Mouse (Mus musculus) limb, embryonic 15.5 days (tissue): ENCODE data around the gene Dusp19. TPM values are rescaled to one million over a fixed set of nuclear protein-coding genes. Genes with fewer than 3 reads are reported as not detected.
A peak's percentile ranks its signal among the peaks of the same experiment; 100 is the strongest.

Experiments
- ATAC-seq: fragments of 200-750 bp; cut with Nextera tagmentation; 2 replicates; pipeline ENCODE4 v1.8.0; 2017; ENCODE audit warnings: low read depth, moderate TSS enrichment; ENCODE audit not compliant: insufficient number of reproducible peaks, low FRiP score, low TSS enrichment
- H3K27ac ChIP-seq: fragments of 300-500 bp; sonication (generic); 2 replicates; pipeline ENCODE4 v1.5.1; 2015; ENCODE audit warnings: moderate library complexity, mild to moderate bottlenecking, inconsistent platforms
- H3K27me3 ChIP-seq: fragments of 300-500 bp; sonication (generic); 2 replicates; pipeline ENCODE4 v1.6.1; 2015; ENCODE audit warnings: inconsistent platforms
- H3K36me3 ChIP-seq: fragments of 300-500 bp; sonication (generic); 2 replicates; pipeline ENCODE4 v1.6.1; 2015; ENCODE audit warnings: inconsistent platforms
- H3K4me1 ChIP-seq: fragments of 300-500 bp; sonication (generic); 2 replicates; pipeline ENCODE4 v1.6.1; 2015; ENCODE audit warnings: inconsistent platforms
- H3K4me2 ChIP-seq: fragments of 300-500 bp; sonication (generic); 2 replicates; pipeline ENCODE4 v1.6.1; 2015; ENCODE audit warnings: mild to moderate bottlenecking, inconsistent platforms
- H3K4me3 ChIP-seq: fragments of 300-500 bp; sonication (generic); 2 replicates; pipeline ENCODE4 v1.5.1; 2015; ENCODE audit warnings: mild to moderate bottlenecking, inconsistent platforms
- H3K9ac ChIP-seq: fragments of 300-500 bp; sonication (generic); 2 replicates; pipeline ENCODE4 v1.6.1; 2015; ENCODE audit warnings: inconsistent platforms
- H3K9me3 ChIP-seq: fragments of 300-500 bp; sonication (generic); 2 replicates; pipeline ENCODE4 v1.6.1; 2016; ENCODE audit warnings: inconsistent platforms
- WGBS: fragments of 180-500 bp; shearing (Covaris S2); methylation state at CpG from one replicate; pipeline ENCODE4 v1.1.7; 2015; 5-methylcytosine and 5-hydroxymethylcytosine counted together
- polyA plus RNA-seq: library from polyadenylated mRNA; unstranded; fragments of >200 nt; fragmentation: Nextera tagmentation; extraction: Ambion mirVana; gene quantifications from 2 replicates; pipeline ENCODE4 v1.2.1, GENCODE M21; 2015

Dusp19 gene
- polyA plus RNA-seq, 1 experiment from 2014 or later, result 18.6 TPM

DNA sequence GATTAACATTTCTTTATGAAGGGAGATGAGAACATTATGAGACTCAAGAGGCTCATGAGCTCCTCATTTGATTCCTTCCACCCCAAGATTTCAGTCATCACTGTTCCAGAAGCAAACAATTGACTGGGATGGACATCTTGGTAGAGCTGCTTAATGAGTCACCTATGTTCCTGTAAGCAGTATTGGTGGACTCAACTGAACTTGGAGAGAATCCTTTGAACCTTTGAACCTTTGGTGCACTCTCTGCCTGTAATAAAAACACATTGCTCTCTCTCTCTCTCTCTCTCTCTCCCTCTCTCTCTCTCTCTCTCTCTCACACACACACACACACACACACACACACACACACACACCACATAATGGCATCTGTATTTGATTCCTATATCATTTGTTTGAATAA, 16.2 kb upstream of the Dusp19 start:
- no peaks in the 10 kb centered on the region for H3K9me3 ChIP-seq
- H3K36me3 ChIP-seq, result no peaks in the 10 kb centered on the region
- no peak overlapping the region for H3K4me2 ChIP-seq
- no peak overlapping the region for H3K9ac ChIP-seq
- no peak overlapping the region for H3K27ac ChIP-seq
- H3K4me1 ChIP-seq, result no peaks in the 10 kb centered on the region
- no peaks in the 10 kb centered on the region for H3K27me3 ChIP-seq
- H3K4me3 ChIP-seq, result no peak overlapping the region
- no peak for ATAC-seq

DNA sequence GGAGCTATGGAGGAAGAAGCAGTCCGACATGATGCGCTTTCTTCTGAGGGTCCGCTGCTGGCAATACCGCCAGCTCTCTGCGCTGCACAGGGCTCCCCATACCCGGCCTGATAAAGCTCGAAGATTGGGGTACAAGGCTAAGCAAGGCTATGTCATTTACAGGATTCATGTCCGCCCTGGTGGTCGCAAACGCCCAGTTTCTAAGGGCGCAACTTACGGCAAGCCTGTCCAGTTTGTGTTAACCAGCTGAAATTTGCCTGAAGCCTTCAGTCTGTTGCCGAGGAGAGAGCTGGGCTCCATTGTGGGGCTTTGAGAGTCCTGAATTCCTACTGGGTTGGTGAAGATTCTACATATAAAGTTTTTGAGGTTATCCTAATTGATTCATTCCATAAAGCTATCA, 14.1 kb upstream of the Dusp19 start:
- no peaks in the 10 kb centered on the region for H3K4me1 ChIP-seq
- WGBS, result 93% methylated on average over 13 of the region's 13 CpGs
- H3K4me3 ChIP-seq, result no peak overlapping the region
- H3K36me3 ChIP-seq, result no peaks in the 10 kb centered on the region
- ATAC-seq, result no peak
- H3K9me3 ChIP-seq, result no peaks in the 10 kb centered on the region
- H3K27ac ChIP-seq, result no peak overlapping the region
- H3K27me3 ChIP-seq, result no peaks in the 10 kb centered on the region
- H3K4me2 ChIP-seq, result no peak overlapping the region
- no peak overlapping the region for H3K9ac ChIP-seq

DNA sequence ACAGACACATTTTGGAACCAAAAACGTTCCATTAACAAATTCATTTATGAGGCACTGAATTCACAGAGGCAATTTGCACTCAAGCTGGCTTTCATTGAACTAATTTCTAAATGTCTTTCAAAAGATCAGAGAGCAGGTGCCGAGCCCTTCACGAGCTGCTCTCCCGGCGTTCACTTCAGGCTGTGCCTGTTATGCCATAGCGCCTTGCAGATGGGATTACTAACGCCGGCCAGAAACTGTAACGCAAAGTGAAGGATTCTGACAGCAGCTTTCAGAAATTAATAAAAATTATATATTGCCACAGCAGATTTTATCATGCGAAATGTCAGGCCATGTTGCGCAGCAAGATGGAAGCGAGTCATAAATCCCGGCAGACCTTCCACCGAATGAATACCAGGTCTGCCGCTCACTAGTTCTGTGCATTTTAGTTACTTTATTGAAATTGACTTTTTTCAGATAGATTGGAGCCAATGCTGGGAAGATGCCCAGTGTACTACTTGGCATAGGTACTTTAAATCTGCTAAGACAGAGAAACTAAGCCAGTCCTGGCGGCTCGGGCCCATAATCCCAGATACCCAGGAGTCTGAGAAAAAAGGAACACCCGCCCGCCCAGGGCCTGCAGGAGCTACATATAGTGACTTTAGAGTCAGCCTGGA, 12.9 kb upstream of the Dusp19 start:
- Histone ChIP-seq H3K4me2 (no peak overlapping the region), H3K27ac (no peak overlapping the region), H3K27me3 (no peaks in the 10 kb centered on the region), H3K9me3 (no peaks in the 10 kb centered on the region), H3K36me3 (no peaks in the 10 kb centered on the region), H3K4me1 (no peaks in the 10 kb centered on the region), H3K9ac (no peak overlapping the region), H3K4me3 (no peak overlapping the region)
- ATAC-seq, result no peak
- 59% methylated on average over 19 of the region's 19 CpGs for WGBS

DNA sequence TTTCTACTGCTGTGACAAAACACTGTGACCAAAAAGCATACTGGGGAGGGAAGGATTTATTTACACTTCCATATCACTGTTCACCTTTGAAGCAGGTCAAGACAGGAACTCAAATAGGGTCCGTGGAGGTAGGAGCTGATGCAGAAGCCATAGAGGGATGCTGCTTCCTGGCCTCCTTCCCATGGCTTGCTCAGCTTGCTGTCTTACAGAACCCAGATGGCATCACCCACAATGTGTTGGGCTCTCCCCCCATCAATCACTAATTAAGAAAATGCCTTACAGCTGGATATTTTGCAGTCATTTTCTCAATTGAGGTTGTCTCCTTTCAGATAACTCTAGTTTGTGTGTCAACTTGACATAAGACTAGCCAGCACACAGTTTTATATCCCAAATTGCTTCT, 4.6 kb upstream of the Dusp19 start:
- ATAC-seq, result no peak
- no peak overlapping the region for H3K27ac ChIP-seq
- H3K4me1 ChIP-seq, result no peaks in the 10 kb centered on the region
- no peaks in the 10 kb centered on the region for H3K9me3 ChIP-seq
- H3K27me3 ChIP-seq, result no peaks in the 10 kb centered on the region
- no peak overlapping the region for H3K4me3 ChIP-seq
- WGBS, result 61% methylated on average over 1 of the region's 1 CpGs
- no peak overlapping the region for H3K4me2 ChIP-seq
- H3K9ac ChIP-seq, result no peak overlapping the region
- no peaks in the 10 kb centered on the region for H3K36me3 ChIP-seq

DNA sequence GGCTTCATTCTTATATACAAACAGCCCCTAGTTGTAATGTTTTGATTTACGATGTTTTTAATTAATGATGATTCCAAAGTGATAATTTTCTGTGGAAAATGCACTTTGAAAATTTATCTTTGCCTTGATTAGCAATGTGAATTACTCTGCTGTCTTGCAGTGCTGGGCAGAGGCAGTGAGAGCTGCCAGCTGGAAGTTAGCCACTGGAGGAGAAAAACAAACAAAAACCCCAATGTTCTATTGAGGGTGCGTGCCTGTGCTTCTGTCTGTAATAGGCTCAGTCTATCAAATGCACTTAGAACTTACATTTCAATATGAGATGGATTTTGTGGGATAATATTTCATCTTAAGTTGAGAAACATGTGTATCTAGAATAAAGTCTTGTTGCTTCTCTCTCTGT, 4.0 kb upstream of the Dusp19 start:
- no peaks in the 10 kb centered on the region for H3K27me3 ChIP-seq
- H3K27ac ChIP-seq, result no peak overlapping the region
- H3K4me2 ChIP-seq, result no peak overlapping the region
- H3K4me3 ChIP-seq, result no peak overlapping the region
- ATAC-seq, result no peak
- 82% methylated on average over 2 of the region's 2 CpGs for WGBS
- peaks cover 1% of the 10 kb centered on the region; the same call in 1 of the 2 replicates for H3K4me1 ChIP-seq
- H3K36me3 ChIP-seq, result no peaks in the 10 kb centered on the region
- H3K9me3 ChIP-seq, result no peaks in the 10 kb centered on the region
- no peak overlapping the region for H3K9ac ChIP-seq

DNA sequence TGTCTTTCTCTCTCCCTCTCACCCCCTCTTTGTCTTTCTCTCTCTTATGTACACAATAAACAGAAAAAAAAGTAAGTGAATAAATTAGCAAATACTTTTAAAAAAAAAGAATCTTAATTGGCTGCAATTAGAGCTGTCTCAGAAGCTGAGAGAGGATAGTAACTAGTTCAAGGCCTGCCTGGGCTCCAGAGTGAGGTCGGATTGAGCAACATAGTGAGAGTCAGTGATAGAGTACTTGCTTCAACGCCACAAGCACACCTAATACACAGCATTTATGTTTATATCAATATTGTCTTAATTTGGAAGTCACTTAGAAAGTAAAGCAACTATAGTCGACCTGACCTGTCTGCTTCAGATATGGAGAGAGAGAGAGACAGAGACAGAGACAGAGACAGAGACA, 2.1 kb downstream of the Dusp19 start:
- Histone ChIP-seq H3K27me3 (no peaks in the 10 kb centered on the region), H3K9ac (no peak overlapping the region), H3K27ac (no peak overlapping the region), H3K4me3 (no peak overlapping the region), H3K4me2 (no peak overlapping the region), H3K9me3 (no peaks in the 10 kb centered on the region), H3K4me1 (peaks cover 4% of the 10 kb centered on the region; the same call in 1 of the 2 replicates), H3K36me3 (peaks cover 9% of the 10 kb centered on the region; the same call in 1 of the 2 replicates)
- no peak for ATAC-seq
- WGBS, result 88% methylated on average over 3 of the region's 3 CpGs

DNA sequence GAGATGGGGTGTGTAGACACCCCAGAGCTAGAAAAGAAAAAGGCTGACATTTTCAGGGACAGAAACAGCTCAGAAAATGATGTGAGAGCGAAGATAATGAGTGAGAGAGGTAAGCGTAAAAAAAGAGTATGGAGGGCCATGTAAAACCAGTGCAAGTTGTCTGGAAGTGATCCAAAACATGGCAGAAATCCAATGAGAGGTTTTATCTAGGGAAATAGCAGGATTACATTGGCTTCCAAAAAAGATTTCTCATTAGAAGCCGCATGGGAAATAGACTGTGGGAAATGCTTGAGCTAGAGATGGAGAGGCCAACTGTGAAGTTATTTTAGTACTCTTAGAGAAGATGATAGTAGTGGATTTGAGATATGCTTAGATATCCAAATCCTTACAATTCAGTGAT, 5.1 kb downstream of the Dusp19 start:
- peaks cover 28% of the 10 kb centered on the region for H3K36me3 ChIP-seq
- 84% methylated on average over 3 of the region's 3 CpGs for WGBS
- H3K9ac ChIP-seq, result no peak overlapping the region
- no peaks in the 10 kb centered on the region for H3K27me3 ChIP-seq
- peaks cover 4% of the 10 kb centered on the region; the same call in 1 of the 2 replicates for H3K4me1 ChIP-seq
- H3K4me2 ChIP-seq, result no peak overlapping the region
- no peak overlapping the region for H3K27ac ChIP-seq
- no peak overlapping the region for H3K4me3 ChIP-seq
- H3K9me3 ChIP-seq, result no peaks in the 10 kb centered on the region
- no peak for ATAC-seq

DNA sequence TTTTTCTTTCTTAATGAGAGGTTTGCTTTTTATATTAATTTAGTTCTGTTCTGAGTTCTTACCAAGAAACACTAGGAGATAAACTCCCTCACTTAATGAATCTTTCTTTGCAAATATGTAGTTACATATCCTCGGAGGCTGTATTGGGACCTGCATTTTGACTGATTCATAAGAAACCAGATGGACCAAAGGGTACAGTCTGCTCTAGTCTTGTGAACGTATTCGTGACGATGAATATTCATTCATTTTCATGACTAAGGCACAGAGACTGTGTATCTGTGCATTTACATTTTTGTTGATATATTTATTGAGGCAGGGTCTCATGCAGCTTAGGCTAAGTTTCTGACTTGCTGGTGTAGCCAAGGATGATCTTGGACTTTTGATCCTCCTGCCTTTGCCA, 7.7 kb downstream of the Dusp19 start:
- Histone ChIP-seq H3K4me2 (no peak overlapping the region), H3K4me1 (no peaks in the 10 kb centered on the region), H3K9ac (no peak overlapping the region), H3K4me3 (no peak overlapping the region), H3K27me3 (no peaks in the 10 kb centered on the region), H3K27ac (no peak overlapping the region), H3K36me3 (peaks cover 29% of the 10 kb centered on the region), H3K9me3 (no peaks in the 10 kb centered on the region)
- no peak for ATAC-seq
- 92% methylated on average over 4 of the region's 4 CpGs for WGBS

DNA sequence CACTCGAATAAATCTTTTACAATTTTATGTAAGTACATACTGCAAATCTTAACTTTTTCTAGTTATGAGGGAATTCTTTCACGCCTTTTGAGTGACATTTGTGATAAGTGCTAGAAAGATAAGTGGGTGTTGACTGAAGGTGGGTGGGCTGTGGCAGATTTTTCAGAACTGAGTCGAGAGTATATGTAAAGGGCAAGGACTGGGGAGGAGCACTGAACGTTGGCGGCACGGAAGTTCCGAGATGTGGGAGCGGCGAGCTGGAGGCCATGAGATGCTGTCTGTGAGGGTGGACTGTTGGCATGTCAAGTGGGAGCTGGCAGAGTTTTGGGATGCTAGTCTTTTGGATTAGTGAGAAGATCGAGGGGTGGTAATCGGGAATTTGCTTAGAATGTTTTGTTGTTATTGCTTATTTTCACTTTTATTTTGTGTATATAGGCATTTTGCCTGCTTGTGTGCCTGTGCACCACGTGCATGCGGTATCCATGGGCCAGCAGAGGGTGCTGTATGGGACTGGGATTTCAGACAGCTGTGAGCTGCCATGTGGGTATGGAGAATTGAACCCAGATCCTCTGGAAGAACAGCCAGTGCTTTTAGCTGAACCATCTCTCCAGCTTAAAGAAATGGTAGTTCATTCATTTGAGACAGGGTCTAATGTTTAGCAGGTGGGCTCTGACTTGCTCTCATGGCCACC, 15.6 kb downstream of the Dusp19 start:
- whole genome bisulfite sequencing, result 90% methylated on average over 13 of the region's 13 CpGs
- no peaks in the 10 kb centered on the region for H3K27me3 ChIP-seq
- no peaks in the 10 kb centered on the region for H3K36me3 ChIP-seq
- no peaks in the 10 kb centered on the region for H3K9me3 ChIP-seq
- no peak overlapping the region for H3K4me2 ChIP-seq
- no peak overlapping the region for H3K4me3 ChIP-seq
- no peaks in the 10 kb centered on the region for H3K4me1 ChIP-seq
- no peak overlapping the region for H3K9ac ChIP-seq
- H3K27ac ChIP-seq, result no peak overlapping the region
- ATAC-seq, result no peak

DNA sequence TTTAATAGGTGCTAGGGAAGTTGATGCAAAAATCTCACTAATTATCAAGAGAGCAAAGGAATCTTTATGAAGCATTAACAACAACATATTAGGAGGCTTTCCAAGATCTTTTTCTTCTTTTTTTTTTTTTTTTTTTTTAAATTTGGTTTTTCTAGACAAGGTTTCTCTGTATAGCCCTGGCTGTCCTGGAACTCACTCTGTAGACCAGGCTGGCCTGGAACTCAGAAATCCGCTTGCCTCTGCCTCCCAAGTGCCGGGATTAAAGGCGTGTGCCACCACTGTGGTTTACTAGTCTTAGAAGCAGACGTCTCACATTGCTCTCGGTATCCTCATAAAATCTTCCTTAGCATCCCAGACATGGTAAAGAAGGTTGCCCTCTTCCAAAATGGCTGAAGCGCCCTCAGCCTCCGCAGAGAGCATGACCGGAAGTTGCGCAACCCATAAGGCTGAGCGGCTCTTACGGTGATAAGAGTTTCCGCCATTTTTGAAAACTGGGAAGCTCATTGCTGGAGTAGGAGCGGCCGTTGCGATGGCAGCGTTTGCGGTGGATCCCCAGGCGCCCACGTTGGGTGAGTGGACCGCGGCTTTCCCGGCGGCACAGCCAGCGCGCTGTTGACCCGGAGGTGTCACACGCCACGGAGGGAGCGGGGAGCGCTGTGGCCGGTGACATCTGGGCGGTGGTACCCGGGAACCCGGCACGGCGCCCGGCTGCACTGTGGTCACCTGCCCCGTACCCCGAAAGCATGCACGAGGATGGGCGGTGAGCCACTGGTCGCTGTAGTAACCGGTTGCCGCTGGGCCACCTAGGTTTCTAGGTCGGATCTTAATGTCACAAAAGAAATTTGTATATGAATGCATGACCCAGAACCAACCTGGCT, 21.8 kb downstream of the Dusp19 start:
- peak; percentile 91 for ATAC-seq
- Histone ChIP-seq H3K4me1 (peaks cover 7% of the 10 kb centered on the region; the same call in 1 of the 2 replicates), H3K27me3 (no peaks in the 10 kb centered on the region), H3K9ac (peak overlapping the region; percentile 57), H3K4me3 (peak overlapping the region; percentile 89), H3K4me2 (peak overlapping the region; percentile 54), H3K27ac (peak overlapping the region; percentile 81), H3K9me3 (no peaks in the 10 kb centered on the region), H3K36me3 (peaks cover 9% of the 10 kb centered on the region)
- WGBS, result under 1% methylated on average over 45 of the region's 45 CpGs

DNA sequence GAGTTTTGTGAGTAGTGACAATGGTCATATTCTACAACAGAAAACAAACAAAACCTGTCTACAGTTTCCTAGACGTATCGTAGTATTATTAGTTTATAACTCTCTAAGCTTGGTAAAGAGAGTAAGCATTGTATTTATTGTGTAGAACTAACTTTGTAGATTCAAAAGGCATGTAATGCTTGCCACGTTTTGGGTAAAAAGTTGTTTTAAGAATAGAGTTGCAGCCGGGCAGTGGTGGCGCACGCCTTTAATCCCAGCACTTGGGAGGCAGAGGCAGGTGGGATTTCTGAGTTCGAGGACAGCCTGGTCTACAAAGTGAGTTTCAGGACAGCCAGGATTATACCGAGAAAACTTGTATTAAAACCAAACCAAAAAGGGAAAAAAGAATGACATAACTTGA, 22.6 kb downstream of the Dusp19 start:
- peaks cover 17% of the 10 kb centered on the region for H3K36me3 ChIP-seq
- H3K4me3 ChIP-seq, result peak overlapping the region; percentile 89
- 13% methylated on average over 8 of the region's 8 CpGs for WGBS
- peaks cover 7% of the 10 kb centered on the region; the same call in 1 of the 2 replicates for H3K4me1 ChIP-seq
- peak overlapping the region; percentile 54 for H3K4me2 ChIP-seq
- no peaks in the 10 kb centered on the region for H3K27me3 ChIP-seq
- no peak overlapping the region for H3K9ac ChIP-seq
- no peak for ATAC-seq
- H3K9me3 ChIP-seq, result no peaks in the 10 kb centered on the region
- no peak overlapping the region for H3K27ac ChIP-seq

DNA sequence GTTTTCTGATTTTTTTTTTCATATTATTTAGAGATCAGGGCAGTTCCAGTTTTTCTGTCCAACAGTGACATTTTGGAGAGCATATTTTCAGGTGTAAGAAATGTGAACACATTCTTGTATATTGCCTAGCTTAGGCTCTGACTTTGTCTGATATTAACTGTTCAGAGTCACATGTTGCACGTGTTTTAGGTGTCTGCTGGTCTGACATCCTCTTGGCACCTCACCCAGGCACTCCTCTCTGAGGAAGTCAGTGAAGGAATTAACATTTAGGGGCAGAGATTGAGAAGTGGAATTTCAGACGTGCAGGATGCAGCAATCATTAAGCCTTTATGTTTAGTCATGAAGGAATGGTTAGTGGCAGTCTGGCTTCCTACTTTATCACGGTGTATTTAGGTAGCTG, 23.0 kb downstream of the Dusp19 start:
- H3K9me3 ChIP-seq, result no peaks in the 10 kb centered on the region
- H3K27me3 ChIP-seq, result no peaks in the 10 kb centered on the region
- no peak overlapping the region for H3K9ac ChIP-seq
- H3K4me2 ChIP-seq, result no peak overlapping the region; the same call in 1 of the 2 replicates
- 45% methylated on average over 3 of the region's 3 CpGs for WGBS
- no peak overlapping the region for H3K4me3 ChIP-seq
- peaks cover 7% of the 10 kb centered on the region; the same call in 1 of the 2 replicates for H3K4me1 ChIP-seq
- no peak for ATAC-seq
- H3K27ac ChIP-seq, result no peak overlapping the region
- H3K36me3 ChIP-seq, result peaks cover 20% of the 10 kb centered on the region
